Mouse (Mus musculus) olfactory bulb, adult 2 months (tissue): ENCODE measurements around the gene Pik3cd.

ENCODE experiments used
- CTCF ChIP-seq: fragments of 200-500 bp; IDR thresholded peaks from 2 replicates; pipeline ENCODE4 v1.5.1; 2012; ENCODE audit warnings: low read depth, mild to moderate bottlenecking, low read length, moderate library complexity; ENCODE audit not compliant: insufficient read depth
- POLR2A ChIP-seq: fragments of 200-500 bp; IDR thresholded peaks from 2 replicates; pipeline ENCODE4 v1.6.1; 2012; ENCODE audit warnings: mild to moderate bottlenecking, low read depth, low read length, moderate library complexity; ENCODE audit not compliant: insufficient read depth

DNA sequence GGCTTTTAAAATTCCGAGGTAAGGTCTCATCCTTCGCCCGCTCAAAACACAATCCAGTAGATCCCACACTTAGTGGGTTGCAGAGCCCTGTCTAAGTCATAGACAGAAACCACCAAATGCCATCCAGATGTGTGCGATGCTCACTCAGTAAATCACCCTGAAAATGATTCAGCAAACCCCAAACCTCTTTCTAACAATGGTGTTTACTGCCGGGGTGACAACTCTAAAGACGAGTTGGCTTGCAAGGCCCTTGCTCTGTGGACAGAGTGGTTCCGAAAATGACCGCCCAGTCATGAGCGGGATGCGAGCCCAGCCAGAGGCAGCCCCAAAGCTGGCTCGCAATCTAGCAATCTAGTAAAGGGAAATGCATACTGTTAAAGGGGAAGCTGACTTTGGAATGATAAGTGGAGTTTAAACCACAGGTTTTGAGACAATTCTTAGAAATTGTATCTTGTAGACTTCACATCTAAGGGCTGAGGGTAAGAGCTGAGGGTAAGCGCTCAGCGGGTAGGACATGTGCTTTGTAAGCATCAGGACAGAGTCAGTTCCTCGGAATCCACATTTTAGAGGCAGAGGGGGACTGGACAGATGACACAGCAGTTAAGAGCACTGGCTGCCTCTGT is 40.3 kb downstream of the Pik3cd start:
- TF ChIP-seq CTCF (no peak), POLR2A (no peak)
